Mouse (Mus musculus) cerebellum, adult 9-11 months (tissue): ENCODE data around the gene Mrtfa.

Source experiments
- DNase-seq: peaks from one replicate; pipeline ENCODE4 v3.0.0; 2022

Gene Mrtfa

DNA sequence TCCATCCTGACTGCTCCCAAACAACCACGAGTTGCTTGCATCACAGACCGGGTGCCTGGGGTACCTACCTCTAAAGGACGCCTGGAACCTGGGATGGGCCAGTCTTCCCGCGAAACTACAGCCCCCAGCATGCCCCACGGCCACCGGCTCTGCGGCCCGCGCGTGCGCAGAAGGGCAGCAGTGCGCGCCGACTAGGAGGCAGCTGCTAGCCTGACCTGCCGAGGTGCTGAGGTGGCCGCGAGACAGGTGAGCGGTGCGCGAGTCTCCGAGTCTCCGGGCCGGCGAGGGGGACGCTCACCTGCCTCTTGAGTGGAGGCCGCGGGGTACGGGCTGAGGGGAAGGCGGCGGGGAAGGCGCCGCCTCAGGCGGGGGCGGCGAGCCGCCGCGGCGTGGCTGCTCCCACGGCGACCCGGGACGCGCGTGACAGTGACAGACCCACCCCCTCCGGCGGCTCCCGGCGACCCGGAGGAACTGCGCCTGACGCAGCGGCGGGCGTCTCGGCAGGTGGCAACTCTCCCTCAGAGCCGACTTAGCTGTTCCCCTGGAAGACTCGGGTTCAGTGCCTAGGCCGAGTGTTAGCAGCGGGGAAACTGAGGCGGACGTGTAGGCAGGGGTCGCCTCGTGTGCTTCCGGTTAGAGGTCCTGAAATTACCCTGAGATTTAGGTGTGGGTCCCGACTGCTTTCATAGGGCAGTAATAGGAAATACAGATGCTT, 212.8 kb downstream of the Mrtfa start, which contains the start of gene Sgsm3:
TSS of gene Sgsm3 (plus strand) at position 146 of the 715 bp plus-strand sequence.
- peak; percentile 93 for DNase-seq

DNA sequence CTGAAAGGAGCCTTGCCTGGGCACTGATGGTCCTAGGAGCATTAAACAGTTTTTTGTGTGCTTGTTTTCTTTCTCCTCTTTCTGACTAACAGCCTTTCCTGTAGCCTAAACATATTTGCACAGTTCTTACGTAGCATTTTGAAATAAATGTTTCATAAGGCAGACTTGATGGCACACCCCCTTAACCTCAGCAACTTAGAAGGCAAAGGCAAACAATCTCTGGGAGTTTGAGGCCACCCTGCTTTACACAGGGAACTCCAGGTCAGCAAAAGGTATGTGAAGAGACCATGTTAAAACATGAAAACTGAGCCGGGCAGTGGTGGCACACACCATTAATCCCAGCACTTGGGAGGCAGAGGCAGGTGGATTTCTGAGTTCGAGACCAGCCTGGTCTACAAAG, 214.9 kb downstream of the Mrtfa start:
- no peak for DNase-seq

DNA sequence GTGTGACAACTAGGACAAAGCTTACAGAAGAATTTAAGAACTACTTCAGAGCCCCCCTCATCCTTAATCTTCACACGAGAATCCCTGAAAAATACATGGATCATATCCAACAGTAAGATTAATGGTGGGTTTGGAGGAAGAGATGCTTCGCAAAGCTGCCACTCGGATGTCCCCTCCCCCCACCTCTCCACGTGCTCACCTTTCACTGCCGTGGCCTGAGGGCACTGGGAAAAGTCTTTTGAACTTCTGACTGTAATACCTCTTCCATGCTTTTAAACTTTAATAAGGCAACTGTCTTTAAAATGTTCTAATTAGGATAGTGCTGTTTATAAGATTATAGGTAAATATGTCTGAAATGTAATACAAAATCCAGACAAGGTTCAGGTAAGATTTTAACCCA, 216.2 kb downstream of the Mrtfa start:
- DNase-seq: no peak

DNA sequence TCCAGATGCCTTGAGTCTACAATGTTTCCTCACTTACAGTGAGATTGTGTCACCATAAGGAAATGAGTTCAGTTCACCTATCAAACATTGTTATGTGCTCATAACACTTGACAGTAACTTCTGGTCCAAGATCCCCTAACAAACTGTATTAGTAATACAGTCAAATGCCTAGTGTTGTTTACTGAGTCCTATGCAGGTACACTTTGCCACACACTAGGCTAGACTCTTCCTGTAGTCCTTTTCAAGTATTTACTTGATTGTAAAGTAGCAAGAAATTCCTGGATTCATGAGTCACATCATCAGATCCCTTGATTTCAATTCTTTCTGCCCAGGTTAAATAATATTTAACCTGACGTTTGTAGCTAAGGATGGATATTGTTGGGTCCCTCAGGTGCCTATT, 221.2 kb downstream of the Mrtfa start:
- DNase-seq: no peak
